ENCODE assay signal across 10 mouse cellular contexts in the genomic region with DNA sequence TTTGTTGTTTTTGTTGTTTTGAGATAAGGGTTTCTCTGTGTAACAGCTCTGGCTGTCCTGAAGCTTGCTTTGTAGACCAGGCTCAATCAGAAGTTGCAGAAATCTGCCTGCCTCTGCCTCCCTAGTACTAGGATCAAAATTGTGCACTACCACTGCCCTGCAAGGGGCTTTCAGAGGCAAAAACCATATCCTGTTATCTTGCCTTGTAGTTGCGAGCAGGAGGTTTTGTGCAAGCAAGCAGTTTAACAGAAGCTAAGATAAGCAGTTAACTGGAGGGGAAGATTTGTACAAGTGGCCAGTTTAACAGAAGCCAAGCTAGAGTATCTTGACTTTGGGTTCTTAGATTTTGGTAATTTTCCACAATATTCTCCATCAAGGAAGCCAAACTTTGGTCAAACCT. TPM values are rescaled to one million over a fixed set of nuclear protein-coding genes. Genes with fewer than 3 reads are reported as not detected.
DNase-seq lines count a peak whose midpoint lies in the region; ATAC-seq lines count a peak whose summit lies in the region.
"Had no signal": no experiment of that assay in that cellular context is flagged by ENCODE, and none has a peak within 500 bp of the region (broad histone marks: within the 10 kb centered on the region; RNA-seq: fewer than 3 reads in every experiment).

No protein-coding gene starts in this region.

- peaks cover 57% of the 10 kb centered on the region for H3K36me3 ChIP-seq in midbrain, embryonic 10.5 days
- peaks cover 22% of the 10 kb centered on the region for H3K36me3 ChIP-seq in midbrain, embryonic 15.5 days (replicated peaks)

- peak; percentile 49 for DNase-seq in heart, adult 11 months
- DNase-seq in heart, adult 8-10 months (ENCODE audit: low spot score) = no peak
- DNase-seq in midbrain, embryonic 10.5 days (ENCODE audit: low spot score) = no peak
- peak; percentile 22 for DNase-seq in embryo, embryonic 11 days
- DNase-seq in retina, postnatal 1 day = peak; percentile 47
- DNase-seq in ovary, adult 18-20 months (ENCODE audit: low spot score) = no peak
- DNase-seq in right cerebral cortex, postnatal 4 days = no peak

- ATAC-seq in midbrain, embryonic 15.5 days (replicated peaks) = no peak

- WGBS in midbrain, embryonic 10.5 days = 82% methylated on average over 1 of the region's 1 CpGs
- WGBS in midbrain, embryonic 15.5 days = 94% methylated on average over 1 of the region's 1 CpGs

- H3K9me3 ChIP-seq in midbrain, embryonic 10.5 days (replicated peaks) = peaks cover 59% of the 10 kb centered on the region
- peaks cover 34% of the 10 kb centered on the region for H3K9me3 ChIP-seq in midbrain, embryonic 15.5 days

- peak overlapping the region; percentile 95; the same call in 1 of the 2 replicates for H3K4me3 ChIP-seq in midbrain, embryonic 10.5 days
- H3K4me3 ChIP-seq in midbrain, embryonic 15.5 days = no peak overlapping the region; the same call in 1 of the 2 replicates

- H3K27me3 ChIP-seq in midbrain, embryonic 10.5 days (ENCODE audit: low read depth, poor library complexity, severe bottlenecking) = no peaks in the 10 kb centered on the region
- no peaks in the 10 kb centered on the region for H3K27me3 ChIP-seq in midbrain, embryonic 15.5 days (replicated peaks)
- H3K27me3 ChIP-seq: heart, embryonic 15.5 days; limb, embryonic 12.5 days had no signal

- no peak overlapping the region for H3K4me2 ChIP-seq in midbrain, embryonic 15.5 days

- H3K9ac ChIP-seq in midbrain, embryonic 15.5 days = no peak overlapping the region
- H3K9ac ChIP-seq: heart, embryonic 15.5 days; limb, embryonic 12.5 days had no signal

- H3K27ac ChIP-seq in midbrain, embryonic 10.5 days (replicated peaks) = no peak overlapping the region
- no peak overlapping the region for H3K27ac ChIP-seq in midbrain, embryonic 15.5 days
- H3K27ac ChIP-seq: heart, embryonic 15.5 days; limb, embryonic 12.5 days had no signal

- peaks cover 6% of the 10 kb centered on the region for H3K4me1 ChIP-seq in midbrain, embryonic 10.5 days
- H3K4me1 ChIP-seq in midbrain, embryonic 15.5 days = 0 out of 2 replicates have a peak, but pooled peaks cover 2% of the 10 kb centered on the region
- H3K4me1 ChIP-seq: heart, embryonic 15.5 days had no signal

RNA-seq across cellular contexts. Expression of a gene that starts 2.2 kb away (rescaled TPM):
- 10 to 100 TPM; 30.8 to 36.8 (median 34.0) TPM for total RNA-seq in heart, adult 8-10 months (2022)
- polyA plus RNA-seq in midbrain, embryonic 10.5 days (2016; fragmentation: Nextera tagmentation; extraction: Ambion mirVana) = 21.5 and 25.2 TPM in 2 replicates
- 19.9 and 21.2 TPM in 2 replicates for polyA plus RNA-seq in midbrain, embryonic 15.5 days (2015; fragmentation: Nextera tagmentation; extraction: Ambion mirVana)

Comparison
In these comparisons a context has a peak if more than half of its experiments do, and no peak if none do; other contexts are left out.
1. DNase-seq: peak in heart, adult 11 months (single experiment), embryo, embryonic 11 days (single experiment) and retina, postnatal 1 day (single experiment); none in heart, adult 8-10 months (single experiment), midbrain, embryonic 10.5 days (single experiment), ovary, adult 18-20 months (single experiment) and right cerebral cortex, postnatal 4 days (single experiment).